Mouse (Mus musculus) left cerebral cortex, adult 18-20 months (tissue): ENCODE results near the gene Tti1. TPM values are rescaled to one million over a fixed set of nuclear protein-coding genes. Genes with fewer than 3 reads are reported as not detected.
"Not testable (repeated sequence)": the region's sequence is repeated elsewhere in the genome, so short reads cannot be mapped to it uniquely, and the experiment has no call there.

Experiments
- DNase-seq, 2 experiments: peaks; one replicate each; pipeline ENCODE4 v3.0.0; 2021 to 2022; ENCODE audit warnings: low spot score in 2 of 2, mixed read lengths in 1 of 2
- long read RNA-seq, 2 experiments: library from polyadenylated mRNA; stranded (forward); transcript quantifications; one replicate each; pipeline ENCODE4 v2.0.0; 2021
- total RNA-seq, 2 experiments: library from RNA; stranded (reverse); gene quantifications; 2 replicates each; pipeline ENCODE4 v1.2.3; 2021

The Tti1 gene
- total RNA-seq: 10 to 100 TPM; 21.0 to 23.5 TPM
- long read RNA-seq, experiment 1, transcript Tti1-201 (8 exons, 3,830 nt): major isoform, 20 of 28 reads
- long read RNA-seq, experiment 1, partial matches to known transcripts: 0 of 28 reads
- long read RNA-seq, experiment 1, other reads (novel, unspliced or antisense): 4 of 28 reads
- long read RNA-seq, experiment 2, partial matches to known transcripts: 3 of 11 reads
- long read RNA-seq, experiment 2, other reads (novel, unspliced or antisense): 2 of 11 reads

DNA sequence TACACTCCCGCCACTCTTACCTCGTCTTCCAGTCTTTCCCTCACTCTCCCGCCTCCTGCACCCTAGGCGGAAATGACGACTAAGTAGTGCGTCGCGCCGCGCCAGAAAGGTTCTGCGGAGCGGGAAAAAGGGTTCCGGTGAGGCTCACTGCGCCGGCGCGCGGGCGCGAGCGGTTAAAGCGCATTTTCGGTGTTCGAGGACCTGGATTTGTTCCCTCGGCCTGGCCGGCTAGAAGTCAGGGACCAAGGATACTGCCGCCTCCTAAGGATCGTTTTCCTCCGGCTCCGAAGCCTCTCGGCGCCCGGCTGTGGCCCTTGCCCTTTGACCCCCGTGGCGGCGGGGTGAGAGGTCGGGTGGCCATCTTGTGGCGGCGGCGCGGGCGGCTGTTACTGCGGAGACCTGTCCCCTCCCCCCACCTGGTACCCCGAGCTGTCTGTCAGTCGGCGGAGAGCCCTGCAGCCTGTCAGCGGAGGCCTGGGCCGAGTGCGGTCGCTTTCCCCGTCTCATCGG lies at the start of gene Tti1, which contains the start of gene Rprd1b:
Gene Tti1 (minus strand): TSS at position 80 of the 510 bp plus-strand sequence.
Gene Rprd1b (plus strand): TSS at position 144 of the 510 bp plus-strand sequence.
- peak; percentile 94 to 95 for DNase-seq

GRCm38 (mm10) chr2:158077981-158078380 lies 49.7 kb upstream of the Tti1 start:
- no peak for DNase-seq

DNA sequence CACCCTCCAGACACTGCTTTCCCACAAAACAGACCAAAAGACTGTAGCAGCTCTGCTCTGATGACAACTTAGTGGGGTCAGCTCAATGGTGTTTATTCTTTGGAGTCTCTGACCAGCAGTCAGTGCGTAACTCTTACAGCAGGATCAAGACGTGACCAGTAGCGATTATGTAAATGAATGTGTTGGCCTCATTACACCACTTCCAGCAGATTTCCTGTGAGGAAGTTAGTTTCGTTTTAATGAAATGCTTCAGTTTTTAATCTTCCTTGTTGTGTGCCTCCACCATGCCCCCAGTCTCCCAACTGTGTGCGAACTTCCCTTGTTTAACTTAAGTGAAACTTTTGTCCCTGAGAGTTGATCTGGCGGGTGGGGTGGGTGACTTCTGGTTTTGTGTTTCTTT lies 48.5 kb upstream of the Tti1 start:
- no peak for DNase-seq

DNA sequence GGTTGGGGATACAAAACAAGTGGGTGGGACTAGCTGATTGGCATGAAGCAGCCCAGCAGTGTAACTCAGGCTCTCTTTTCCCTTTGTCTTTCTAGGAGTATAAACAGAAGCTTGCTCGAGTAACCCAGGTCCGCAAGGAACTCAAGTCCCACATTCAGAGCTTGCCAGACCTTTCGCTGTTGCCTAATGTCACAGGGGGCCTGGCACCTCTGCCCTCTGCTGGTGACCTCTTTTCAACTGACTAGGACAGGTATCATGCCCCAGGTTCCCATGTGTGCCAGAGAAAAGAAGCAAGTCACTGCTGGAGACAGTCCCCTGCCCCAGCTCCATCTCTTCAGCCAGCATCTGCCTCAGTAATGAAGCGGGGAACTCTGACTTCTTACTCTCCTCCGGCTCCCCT lies 46.6 kb upstream of the Tti1 start:
- no peak for DNase-seq

DNA sequence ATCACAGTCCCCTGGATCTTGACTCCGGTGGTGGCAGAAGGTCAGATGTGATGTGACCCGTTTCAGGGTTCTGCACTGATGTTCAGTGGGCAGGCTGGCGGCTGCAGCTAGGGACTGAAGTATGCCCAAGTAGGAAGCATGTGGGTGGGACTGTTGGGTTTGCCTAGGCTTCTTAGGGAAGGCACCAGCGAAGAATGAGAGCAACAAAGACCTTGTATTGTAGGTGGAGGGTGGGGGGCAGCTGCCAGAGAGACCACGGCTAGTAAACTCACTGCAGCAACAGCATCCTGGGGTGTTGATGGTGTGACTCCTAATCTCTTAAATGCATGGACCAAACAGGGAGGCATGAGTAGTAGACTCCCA lies 43.4 kb upstream of the Tti1 start:
- DNase-seq: no peak

DNA sequence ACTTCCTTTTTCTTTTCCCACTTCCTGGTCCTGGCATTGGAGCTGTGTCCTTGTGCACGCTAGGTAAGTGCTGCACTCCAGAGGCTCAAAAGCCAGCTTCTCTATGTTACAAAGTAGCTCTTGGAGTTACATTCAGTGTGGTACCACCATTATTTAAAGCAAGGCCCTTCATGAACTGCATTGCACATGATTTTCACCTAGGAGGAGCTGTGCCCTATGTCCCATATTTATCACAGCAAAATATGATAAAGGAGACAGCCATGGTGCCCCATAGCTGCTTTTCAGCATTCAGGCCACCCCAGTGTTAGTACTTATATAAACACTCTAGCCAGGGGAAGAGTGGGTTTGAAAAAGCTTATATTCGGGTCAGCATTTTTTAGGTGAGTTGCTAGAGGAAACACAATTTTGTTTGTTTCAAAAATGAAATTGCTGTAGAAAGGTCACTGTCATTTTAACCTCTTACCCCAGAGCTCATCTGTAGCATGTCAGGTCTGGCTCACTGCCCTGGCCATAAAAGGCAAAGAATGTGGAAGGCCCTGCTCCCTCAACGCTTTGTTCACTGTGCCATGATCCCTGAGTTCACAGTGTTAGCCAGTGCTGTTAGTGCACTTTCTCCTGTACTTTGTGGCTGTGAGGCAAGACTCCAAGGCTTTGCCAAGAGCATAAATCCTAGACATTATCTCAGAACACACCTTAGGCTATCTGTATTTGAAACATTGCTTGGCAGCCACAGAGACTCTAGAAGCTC lies 42.8 kb upstream of the Tti1 start:
- DNase-seq: no peak

- DNase-seq: no peak
Measured at GRCm38 (mm10) chr2:158068444-158068971, 40.3 kb upstream of the Tti1 start.

- DNase-seq: no peak
Measured at GRCm38 (mm10) chr2:158067260-158067824, 39.1 kb upstream of the Tti1 start.

GRCm38 (mm10) chr2:158066456-158066855 lies 38.2 kb upstream of the Tti1 start:
- no peak for DNase-seq

GRCm38 (mm10) chr2:158065064-158065463 lies 36.8 kb upstream of the Tti1 start:
- no peak for DNase-seq

GRCm38 (mm10) chr2:158064571-158065048 lies 36.4 kb upstream of the Tti1 start:
- no peak for DNase-seq

DNA sequence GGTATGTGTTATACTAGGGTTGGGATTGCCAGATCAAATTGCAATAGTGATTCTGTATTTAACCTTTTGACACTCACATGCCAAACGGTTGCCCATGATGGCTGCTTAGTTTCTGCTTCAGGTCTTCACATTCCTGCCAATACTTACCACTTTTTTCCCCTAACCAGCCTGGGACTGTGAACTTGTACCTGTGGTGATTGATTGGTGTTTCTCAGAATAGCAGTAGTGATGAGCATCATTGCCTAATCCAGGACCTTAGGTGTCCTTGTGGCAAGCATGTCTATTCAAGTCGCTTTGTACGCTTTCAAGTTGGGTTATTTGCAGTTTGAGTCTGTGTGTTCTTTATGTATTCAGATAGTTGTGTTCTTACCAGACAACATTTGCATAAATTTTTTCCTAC lies 34.8 kb upstream of the Tti1 start:
- DNase-seq: no peak

DNA sequence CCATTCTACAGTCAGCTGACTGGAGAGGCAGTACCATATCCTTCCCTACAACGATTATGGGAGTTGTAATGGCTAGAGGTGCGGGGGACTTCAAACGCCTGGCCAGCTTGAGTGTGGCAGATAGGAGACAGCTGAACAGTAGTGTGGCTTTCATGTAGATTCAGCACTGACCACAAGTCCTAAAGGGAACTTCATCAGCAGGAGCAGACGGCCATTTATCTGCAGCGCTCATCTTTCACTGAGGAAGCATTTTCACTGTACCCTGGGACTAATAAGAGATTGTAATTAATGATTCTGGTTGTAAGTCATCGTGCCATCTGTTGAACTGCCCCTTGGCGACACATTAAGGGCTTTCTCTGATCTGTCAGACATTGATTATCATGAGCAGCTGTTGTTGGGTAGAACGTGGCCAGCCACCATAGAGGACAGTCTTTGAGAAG lies 31.5 kb upstream of the Tti1 start:
- DNase-seq: no peak

- DNase-seq: peak; percentile 17 to 22
Measured at GRCm38 (mm10) chr2:158058534-158058933, 30.3 kb upstream of the Tti1 start.

DNA sequence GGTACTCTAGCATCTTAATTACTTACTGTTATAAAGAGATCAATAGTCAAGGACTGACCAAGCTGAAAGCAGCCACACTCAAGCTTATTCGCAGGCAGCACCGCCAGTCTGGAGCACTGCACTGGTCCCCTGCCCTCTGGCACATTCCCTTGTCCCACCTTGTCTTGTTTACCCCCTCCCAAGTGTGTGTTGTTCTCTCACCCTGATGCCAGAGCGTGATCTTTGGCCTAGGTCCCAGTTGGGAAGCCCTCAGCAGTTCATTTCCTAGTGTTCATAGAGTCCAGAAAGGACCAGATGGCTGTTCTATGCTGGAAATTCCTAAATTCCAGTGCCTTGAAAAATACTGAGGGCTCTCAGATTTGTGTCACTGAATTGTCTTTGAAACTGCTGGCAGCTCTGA lies 28.8 kb upstream of the Tti1 start:
- no peak for DNase-seq

- not testable (repeated sequence) for DNase-seq
Measured at GRCm38 (mm10) chr2:158055383-158055782, 27.1 kb upstream of the Tti1 start.

GRCm38 (mm10) chr2:158054596-158054995 lies 26.4 kb upstream of the Tti1 start:
- no peak for DNase-seq

DNA sequence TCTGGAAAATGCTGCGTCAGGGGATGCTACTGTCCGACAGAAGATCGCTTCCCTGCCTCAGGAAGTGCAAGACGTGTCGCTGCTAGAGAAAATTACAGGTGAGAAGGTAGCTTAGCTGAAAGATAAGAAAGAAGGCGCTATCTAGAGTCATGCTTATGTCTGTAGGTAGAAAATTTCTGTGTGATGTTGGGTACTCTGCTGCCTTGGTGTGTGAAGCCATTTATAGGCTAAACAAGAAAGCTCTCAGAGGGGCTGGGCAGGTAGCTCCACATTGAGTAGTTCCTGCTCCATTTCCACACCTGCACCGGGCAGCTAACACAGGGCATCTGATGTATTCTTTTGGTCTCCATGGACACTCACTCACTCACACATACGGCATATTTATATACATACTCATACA lies 21.9 kb upstream of the Tti1 start:
- DNase-seq: no peak

DNA sequence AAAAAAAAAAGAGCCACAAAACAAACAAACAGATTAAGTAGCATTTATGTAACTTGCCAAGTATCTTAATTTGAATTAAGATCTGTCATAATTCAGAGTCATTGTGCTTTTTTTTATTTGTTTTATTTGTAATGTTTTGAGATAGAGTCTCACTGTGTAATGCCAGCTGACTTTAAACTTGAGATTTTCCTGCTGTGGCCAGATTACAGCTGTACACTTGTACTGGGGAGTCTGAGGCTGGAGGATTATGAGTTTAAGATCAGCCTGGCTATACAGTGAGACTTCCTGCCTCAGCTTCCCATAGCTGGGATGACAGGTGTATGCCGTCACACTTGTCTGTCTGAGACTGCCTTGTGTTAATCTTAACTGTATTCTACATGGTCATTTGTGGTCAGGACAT lies 20.5 kb upstream of the Tti1 start:
- DNase-seq: no peak

- peak; percentile 40 to 59 for DNase-seq
Measured at GRCm38 (mm10) chr2:158047903-158048302, 19.7 kb upstream of the Tti1 start.

GRCm38 (mm10) chr2:158046186-158046585 lies 18.0 kb upstream of the Tti1 start:
- DNase-seq: no peak

DNA sequence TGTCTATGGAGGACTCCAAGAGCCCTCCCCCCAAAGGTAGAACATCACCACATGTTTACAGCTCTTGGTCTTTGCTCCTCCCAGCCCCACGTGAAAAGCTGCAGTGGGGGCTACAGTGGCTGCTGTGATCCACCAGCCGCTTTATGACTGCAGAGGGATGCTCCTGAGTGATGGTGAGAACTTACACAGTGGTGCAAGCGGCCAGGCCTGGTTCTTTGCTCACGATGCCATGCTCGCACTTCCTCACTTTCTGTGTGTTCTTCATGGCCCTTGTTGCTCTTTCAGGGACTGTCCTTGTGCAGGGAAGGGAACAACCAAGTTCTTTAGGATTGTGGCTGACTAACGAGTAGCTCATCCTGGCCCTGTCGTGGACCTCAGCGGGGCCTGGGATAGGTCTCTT lies 15.3 kb upstream of the Tti1 start:
- DNase-seq: no peak
